Mouse (Mus musculus) testis, adult 2 months (tissue): ENCODE data around the gene Bcat1. TPM values are rescaled to one million over a fixed set of nuclear protein-coding genes. Genes with fewer than 3 reads are reported as not detected.
A peak's percentile ranks its signal among the peaks of the same experiment; 100 is the strongest.

Experiments used
- H3K27ac ChIP-seq: fragments of 200-500 bp; 2 replicates; pipeline ENCODE4 v1.5.1; 2012; ENCODE audit warnings: low read depth, low read length; ENCODE audit not compliant: control insufficient read depth, insufficient read depth
- H3K27me3 ChIP-seq: fragments of 200-500 bp; 2 replicates; pipeline ENCODE4 v1.6.1; 2012; ENCODE audit warnings: mild to moderate bottlenecking, low read length, moderate library complexity; ENCODE audit not compliant: control insufficient read depth, insufficient read depth
- H3K36me3 ChIP-seq: fragments of 200-500 bp; 2 replicates; pipeline ENCODE4 v1.6.1; 2012; ENCODE audit warnings: mild to moderate bottlenecking, low read length; ENCODE audit not compliant: control insufficient read depth, insufficient read depth
- H3K4me1 ChIP-seq: fragments of 200-500 bp; 2 replicates; pipeline ENCODE4 v1.6.1; 2012; ENCODE audit warnings: low read length; ENCODE audit not compliant: control insufficient read depth, insufficient read depth
- H3K4me3 ChIP-seq: fragments of 200-500 bp; 2 replicates; pipeline ENCODE4 v1.5.1; 2012; ENCODE audit warnings: low read depth, mild to moderate bottlenecking, low read length, moderate library complexity, mixed read lengths; ENCODE audit not compliant: control insufficient read depth
- CTCF ChIP-seq: fragments of 200-500 bp; IDR thresholded peaks from 2 replicates; pipeline ENCODE4 v1.5.1; 2012; ENCODE audit warnings: low read depth, mild to moderate bottlenecking, inconsistent platforms, low read length, moderate library complexity; ENCODE audit not compliant: control insufficient read depth, insufficient read depth, insufficient replicate concordance
- POLR2A ChIP-seq: fragments of 200-500 bp; IDR thresholded peaks from 2 replicates; pipeline ENCODE4 v1.6.1; 2012; ENCODE audit warnings: low read depth, mild to moderate bottlenecking, inconsistent platforms, low read length, moderate library complexity; ENCODE audit not compliant: control insufficient read depth
- polyA plus RNA-seq: library from polyadenylated mRNA; depleted of rRNA; stranded (reverse); fragments of >200 nt; gene quantifications from 2 replicates; pipeline ENCODE4 v1.2.3, GENCODE M21; 2012

Gene Bcat1
- polyA plus RNA-seq, 1 experiment: 0.21 TPM

DNA sequence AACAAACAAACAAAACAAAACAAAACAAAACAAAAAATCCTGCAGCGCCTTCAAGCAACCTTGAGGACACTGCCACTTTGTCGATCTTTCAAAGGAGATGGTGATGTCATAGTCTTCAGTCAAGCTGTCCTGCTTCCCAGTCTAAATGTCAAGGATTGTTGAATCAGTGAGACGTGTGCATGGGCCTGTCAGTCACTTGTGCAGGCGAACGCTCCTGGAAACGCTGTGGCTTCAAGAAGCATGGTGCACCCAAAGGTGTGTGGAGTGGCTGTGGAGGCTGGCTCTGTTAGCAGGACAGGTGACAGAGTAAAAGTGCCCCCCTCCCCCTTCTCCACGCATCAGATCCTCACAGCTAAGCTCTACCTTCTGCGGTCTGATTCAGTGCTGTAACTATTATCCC lies 103.6 kb downstream of the Bcat1 start:
- Histone ChIP-seq H3K4me1 (no peaks in the 10 kb centered on the region), H3K36me3 (no peaks in the 10 kb centered on the region), H3K27me3 (no peaks in the 10 kb centered on the region), H3K27ac (no peak overlapping the region), H3K4me3 (no peak overlapping the region)
- no peak for TF ChIP-seq CTCF
- no peak for TF ChIP-seq POLR2A

DNA sequence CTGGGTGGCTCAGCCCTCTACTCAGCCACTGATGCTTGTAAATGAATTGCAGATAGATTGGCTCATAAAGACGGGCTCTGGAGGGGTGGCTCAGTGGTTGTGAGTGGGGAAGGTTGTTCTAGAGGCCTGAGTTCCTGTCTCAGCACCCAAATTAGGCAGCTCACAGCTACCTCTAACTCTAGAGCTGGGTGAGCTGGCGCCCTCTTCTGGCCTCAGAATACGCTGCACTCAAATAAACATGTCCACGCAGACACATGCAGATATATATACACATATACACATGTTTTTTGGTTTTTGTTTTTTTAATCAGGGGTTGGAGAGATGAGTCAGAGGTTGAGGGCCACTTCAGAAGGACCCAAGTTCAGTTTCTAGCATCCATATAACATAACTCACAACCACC lies 105.1 kb downstream of the Bcat1 start:
- no peak overlapping the region for H3K27ac ChIP-seq
- H3K4me1 ChIP-seq: no peaks in the 10 kb centered on the region
- H3K4me3 ChIP-seq: no peak overlapping the region
- no peaks in the 10 kb centered on the region for H3K27me3 ChIP-seq
- TF ChIP-seq POLR2A (no peak), CTCF (peak; percentile 46; the same call in 1 of the 2 replicates)
- no peaks in the 10 kb centered on the region for H3K36me3 ChIP-seq

DNA sequence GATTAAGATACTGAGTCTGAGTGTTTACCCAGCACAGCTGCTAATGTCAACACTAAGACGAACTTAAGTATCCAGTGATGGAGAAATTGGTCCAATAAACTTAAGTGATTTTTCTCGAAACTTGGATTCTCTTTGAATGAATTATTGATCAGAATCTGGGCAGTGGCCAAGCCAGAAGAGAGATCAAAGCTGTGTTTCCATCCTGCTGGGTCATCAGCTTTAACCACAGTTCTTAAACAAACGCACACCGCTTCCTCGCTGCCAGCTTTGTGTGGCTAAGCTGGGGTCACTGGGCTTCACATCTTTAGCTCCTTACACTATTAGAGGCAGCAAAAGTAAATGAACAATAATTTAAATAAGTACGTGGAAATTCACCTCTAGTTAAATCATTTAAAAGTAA lies 108.4 kb downstream of the Bcat1 start:
- no peak for TF ChIP-seq CTCF
- no peak for TF ChIP-seq POLR2A
- no peaks in the 10 kb centered on the region for H3K36me3 ChIP-seq
- no peaks in the 10 kb centered on the region for H3K27me3 ChIP-seq
- H3K4me3 ChIP-seq: no peak overlapping the region
- no peaks in the 10 kb centered on the region for H3K4me1 ChIP-seq
- no peak overlapping the region for H3K27ac ChIP-seq

DNA sequence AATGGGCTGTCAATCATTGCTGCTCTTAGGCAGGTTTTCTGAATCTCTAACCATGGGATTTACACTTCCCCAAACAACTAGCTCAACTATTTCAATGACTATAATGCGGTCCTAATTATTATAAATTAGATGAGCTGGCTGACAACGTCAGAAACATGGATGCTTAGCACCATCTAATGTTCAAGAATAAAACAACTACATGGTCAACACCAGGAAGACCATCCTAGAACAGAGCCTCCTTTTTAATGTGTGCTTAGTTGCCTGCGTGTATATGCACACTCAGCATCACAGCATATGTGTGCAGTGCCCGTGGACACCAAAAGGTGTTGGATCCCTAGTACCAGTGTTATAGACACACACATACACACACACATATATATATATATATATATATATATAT lies 111.8 kb downstream of the Bcat1 start:
- Histone ChIP-seq H3K36me3 (no peaks in the 10 kb centered on the region), H3K4me3 (no peak overlapping the region), H3K4me1 (no peaks in the 10 kb centered on the region), H3K27ac (no peak overlapping the region), H3K27me3 (no peaks in the 10 kb centered on the region)
- TF ChIP-seq CTCF (no peak), POLR2A (no peak)

DNA sequence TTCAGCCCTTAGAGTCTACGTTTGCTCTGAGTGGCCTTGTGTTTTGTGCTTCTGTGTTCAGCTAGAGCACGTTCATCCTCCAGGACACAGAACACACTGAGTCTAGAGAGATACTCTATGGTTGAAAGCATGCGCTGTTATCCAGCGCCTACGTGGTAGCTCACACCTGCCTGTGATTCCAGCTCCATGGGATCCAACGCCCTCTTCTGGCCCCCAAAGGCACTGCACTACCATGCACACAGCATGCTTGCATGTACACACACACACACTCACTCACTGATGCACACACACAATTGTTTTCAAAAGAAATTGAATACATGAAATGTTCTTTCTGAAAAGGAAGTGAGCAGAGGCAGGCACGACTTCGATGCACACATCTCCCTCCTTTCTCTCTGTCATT lies 112.8 kb downstream of the Bcat1 start:
- TF ChIP-seq CTCF (peak; percentile 50; the same call in 1 of the 2 replicates), POLR2A (no peak)
- Histone ChIP-seq H3K36me3 (no peaks in the 10 kb centered on the region), H3K27ac (no peak overlapping the region), H3K4me3 (no peak overlapping the region), H3K4me1 (no peaks in the 10 kb centered on the region), H3K27me3 (no peaks in the 10 kb centered on the region)

DNA sequence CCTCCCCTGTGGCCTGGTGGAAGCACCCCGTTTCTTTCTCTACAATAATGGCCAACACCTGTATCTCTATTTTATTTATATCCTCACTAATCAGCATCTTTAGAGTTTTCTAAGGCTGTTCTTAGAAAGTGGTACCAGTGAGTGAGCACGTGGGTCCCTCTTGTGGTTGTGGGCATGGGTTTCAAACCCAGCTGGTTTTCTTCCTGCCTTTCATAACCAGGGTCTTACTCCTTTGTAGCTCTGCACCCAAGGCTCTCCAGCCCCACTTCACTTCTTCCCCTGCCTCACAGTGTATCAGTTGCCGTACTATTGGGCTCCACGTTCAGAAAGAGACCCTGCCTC lies 114.0 kb downstream of the Bcat1 start:
- Histone ChIP-seq H3K27ac (no peak overlapping the region), H3K27me3 (no peaks in the 10 kb centered on the region), H3K36me3 (no peaks in the 10 kb centered on the region), H3K4me3 (no peak overlapping the region), H3K4me1 (no peaks in the 10 kb centered on the region)
- no peak for TF ChIP-seq CTCF
- TF ChIP-seq POLR2A: no peak

DNA sequence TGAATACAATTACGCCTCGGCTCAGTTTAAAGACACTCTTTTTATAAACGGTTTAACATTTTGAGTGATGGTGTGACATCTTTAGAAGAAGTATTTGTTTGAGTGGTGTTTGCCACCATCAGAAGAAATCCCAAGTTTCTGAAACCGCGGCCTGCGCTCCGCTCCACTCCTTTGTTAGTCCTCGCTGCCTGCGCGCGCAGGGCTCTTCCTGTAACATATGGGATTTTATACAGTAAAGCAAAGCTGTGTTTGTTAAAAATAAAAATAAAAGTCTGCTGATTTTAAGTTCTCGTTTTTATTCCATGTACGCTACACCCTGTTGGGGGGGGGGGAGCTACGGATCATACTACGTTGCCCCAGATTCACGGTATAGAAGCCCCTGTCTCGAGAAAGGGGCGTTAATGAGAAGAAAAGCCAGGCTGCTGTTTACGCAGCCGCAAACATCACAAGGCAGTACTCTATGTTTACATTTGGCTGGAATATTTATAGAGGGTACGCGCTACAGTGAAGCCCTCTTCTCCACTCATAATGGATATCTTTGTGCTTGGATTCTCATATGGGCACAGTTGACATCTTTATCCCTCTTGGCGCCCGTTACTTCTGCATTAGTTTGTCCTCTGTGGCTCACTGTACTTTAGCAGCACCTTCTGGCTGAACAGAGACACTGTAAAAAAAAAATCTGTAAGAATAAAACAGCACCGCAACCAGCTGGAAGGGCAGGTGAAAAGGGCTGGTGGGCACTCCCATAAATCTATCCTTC lies 114.6 kb downstream of the Bcat1 start:
- Histone ChIP-seq H3K27me3 (no peaks in the 10 kb centered on the region), H3K36me3 (no peaks in the 10 kb centered on the region), H3K4me3 (no peak overlapping the region), H3K27ac (no peak overlapping the region), H3K4me1 (no peaks in the 10 kb centered on the region)
- no peak for TF ChIP-seq POLR2A
- TF ChIP-seq CTCF: no peak

DNA sequence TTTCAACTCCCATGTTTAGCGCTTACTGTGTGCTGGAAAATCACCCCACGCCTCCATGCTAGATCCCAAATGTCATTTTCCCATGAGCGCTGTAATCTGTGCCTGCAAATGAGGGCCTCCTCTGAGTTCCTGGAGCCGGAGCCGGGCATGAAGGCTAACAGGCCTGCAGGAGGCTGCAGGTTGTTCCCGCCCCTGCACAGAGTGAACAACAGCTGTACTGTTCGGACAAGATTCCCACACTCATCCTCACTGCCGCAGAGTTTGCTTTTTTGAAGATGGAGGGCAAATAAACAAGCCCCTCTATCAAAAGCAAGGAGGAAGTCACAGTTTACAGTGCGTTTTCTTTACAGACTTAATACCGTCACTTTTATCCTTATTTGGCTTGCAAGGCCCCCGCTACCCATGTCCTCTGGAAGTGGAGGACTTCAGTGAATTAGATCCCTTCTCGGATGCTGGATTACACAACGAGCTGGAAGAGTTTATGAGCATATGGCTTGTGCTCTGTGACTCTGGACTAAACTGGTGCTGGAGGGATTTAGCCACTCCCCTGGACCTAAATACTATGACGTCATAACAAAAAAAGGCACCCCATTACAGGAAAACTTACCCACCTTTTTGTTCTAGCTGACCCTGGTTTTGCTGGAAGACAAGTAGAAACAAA lies 120.0 kb downstream of the Bcat1 start:
- Histone ChIP-seq H3K4me1 (no peaks in the 10 kb centered on the region), H3K4me3 (no peak overlapping the region), H3K27ac (no peak overlapping the region), H3K36me3 (no peaks in the 10 kb centered on the region), H3K27me3 (no peaks in the 10 kb centered on the region)
- TF ChIP-seq CTCF: no peak
- no peak for TF ChIP-seq POLR2A
